Mouse (Mus musculus) Muller cell, postnatal 12 days (primary cell): ENCODE data around the gene Mip.
"Not testable (repeated sequence)": the region's sequence is repeated elsewhere in the genome, so short reads cannot be mapped to it uniquely, and the experiment has no call there.

Experiments used
- DNase-seq: peaks from one replicate; pipeline ENCODE4 v3.0.0-alpha.2; 2015; ENCODE audit errors: inconsistent ontology term

The Mip gene

DNA sequence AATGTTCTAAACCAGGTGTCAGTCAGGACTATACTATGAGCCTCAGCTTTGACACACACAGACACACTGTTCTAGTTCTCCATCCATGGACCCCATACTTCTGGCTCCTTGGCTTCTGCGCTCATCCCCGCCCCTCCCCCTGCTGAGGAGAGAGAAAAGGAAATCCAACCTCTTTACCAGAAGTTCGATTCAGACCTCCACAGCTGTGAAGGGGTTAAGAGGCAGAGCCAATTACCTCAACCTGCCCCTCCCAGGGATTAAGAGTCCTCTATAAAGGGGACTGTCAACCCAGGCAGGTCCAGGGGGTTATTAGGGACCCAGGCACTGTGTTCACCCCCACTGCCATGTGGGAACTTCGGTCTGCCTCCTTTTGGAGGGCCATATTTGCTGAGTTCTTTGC is at the start of gene Mip:
Mip (plus strand) TSS at position 301 of the 400 bp plus-strand sequence.
- DNase-seq: no peak

DNA sequence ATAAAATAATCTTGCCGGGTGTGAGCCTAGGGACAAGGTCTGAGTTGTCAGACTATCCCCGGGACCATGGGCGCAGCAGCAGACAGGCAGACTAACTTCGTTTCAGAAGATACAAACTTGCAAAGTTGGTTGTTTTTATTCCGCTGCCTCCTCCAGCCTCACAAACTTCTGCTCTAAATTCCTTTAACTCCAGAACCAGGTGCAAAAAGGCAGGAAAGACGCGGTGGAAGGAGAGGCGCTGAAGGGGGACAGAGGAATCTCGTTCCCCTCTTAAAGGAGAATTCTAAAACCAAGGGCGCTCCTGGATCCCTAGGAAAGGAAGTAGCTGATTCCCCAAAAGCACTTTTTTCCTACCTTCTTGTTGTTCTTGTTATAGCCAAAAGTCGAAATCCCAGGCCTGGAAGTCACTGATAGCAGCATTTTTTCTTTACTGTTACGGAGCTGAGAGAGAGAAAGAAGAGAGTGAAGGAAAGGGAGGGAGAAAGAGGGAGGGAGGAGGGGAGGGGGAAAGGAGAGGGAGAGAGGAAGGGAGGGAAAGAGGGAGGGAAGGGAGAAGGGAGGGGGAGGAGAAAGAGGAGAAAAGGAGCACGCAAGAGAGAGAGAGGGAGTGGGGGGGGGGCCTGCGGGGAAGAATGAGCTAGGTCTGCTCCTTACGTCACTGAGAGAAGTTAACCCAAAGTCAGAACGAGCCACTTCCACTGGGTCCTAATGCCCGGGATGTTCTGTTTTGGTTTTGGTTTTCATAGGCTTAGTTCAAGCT is 49.5 kb upstream of the Mip start:
- peak; percentile 95 for DNase-seq

DNA sequence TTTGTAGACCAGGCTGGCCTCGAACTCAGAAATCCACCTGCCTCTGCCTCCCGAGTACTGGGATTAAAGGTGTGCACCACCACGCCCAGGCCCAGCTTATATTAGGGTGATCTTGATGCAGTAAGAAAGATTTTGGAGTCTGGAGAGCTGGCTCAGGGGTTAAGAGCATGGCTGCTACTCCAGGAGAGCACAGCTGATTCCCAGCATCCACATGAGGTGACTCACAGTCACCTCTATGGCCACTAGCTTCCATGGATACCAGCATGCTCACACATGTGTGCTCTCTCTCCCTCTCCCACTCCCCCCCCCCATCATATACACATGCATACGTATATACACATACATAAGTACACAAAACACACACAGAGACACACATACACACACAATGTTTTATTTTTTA is 48.3 kb upstream of the Mip start:
- no peak for DNase-seq

DNA sequence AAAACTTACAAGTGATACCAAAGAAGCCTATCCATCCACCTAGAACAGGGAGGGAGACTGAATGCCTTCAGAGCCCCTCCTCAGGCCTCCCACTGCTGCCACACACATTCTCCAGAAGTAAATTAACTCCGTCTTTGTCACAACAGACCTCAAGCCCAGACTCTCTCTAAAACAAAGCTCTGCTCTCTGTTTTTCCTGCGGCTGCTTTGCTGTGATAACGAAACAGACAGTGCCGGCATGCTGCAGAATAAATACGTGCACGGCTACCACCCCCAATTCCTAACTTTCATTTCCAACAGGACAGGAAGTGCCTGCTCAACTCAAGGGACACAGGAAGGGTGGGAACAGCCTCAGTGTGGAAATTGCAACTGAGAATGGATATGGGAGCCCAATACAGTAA is 45.6 kb upstream of the Mip start, which contains the start of gene Rbms2:
Rbms2 (minus strand) TSS at position 309 of the 400 bp plus-strand sequence.
- DNase-seq: peak; percentile 18

DNA sequence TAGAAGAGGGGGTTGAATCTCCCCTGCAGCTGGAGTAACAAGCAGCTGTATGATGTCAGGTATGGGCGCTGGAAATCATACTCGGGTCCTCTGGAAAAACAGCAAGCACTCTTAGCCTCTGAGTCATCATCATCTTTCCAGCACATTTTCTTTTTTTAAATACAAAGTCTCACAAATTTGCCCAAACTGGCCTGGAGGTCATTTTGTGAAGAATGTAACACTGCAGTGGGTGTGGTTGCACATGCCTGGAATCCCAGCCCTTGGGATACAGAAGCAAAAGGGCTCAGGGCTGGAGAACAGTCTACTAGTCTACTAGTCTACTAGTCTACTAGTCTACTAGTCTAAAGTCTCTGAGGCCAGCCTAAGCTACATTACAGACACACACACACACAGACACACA is 41.3 kb upstream of the Mip start:
- DNase-seq: no peak

DNA sequence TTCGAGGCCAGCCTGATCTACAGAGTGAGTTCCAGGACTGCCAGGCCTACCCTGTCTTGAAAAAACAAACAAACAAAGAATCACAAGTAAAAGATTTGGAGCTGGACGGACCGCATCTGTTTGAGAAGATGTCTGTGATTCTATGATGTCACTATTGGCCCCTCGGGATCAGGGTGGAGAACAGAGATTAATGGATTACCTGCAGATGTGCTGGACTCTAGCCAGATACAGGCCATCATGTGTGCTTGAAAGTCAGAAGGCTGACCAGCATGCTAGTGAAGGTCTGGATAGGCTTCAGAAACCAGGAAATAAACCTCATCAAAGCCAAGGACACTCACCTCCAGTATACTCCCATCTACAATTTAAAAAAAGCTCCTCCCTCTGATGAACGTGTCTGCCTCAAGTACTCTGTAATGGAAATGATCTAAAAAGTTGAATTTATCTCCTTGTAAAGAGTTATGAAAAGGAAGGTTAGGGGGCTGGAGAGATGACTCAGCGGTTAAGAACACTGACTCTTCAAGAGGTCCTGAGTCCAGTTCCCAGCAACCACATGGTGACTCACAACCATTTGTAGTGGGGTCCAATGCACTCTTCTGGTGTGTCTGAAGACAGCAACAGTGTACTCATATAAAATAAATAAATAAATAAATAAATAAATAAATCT is 40.2 kb upstream of the Mip start:
- DNase-seq: no peak

DNA sequence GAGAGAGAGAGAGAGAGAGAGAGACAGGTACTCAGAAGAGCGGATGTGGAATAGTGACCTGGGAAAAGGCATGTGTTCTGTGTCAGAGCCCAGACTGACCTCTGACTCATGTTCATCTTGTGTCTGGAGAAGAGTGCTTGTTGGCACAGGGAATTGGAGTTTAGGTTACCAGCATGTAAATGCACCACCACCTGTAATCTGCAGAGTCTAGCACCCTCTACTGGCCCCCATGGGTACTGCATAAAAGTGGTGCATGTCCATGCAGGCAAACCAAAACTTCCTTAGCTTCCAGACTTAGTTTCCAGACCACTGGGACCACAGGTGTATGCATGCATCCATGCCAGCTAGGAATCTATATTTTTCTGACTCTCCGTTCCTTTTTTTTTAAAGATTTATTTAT is 39.7 kb upstream of the Mip start:
- peak; percentile 77 for DNase-seq

DNA sequence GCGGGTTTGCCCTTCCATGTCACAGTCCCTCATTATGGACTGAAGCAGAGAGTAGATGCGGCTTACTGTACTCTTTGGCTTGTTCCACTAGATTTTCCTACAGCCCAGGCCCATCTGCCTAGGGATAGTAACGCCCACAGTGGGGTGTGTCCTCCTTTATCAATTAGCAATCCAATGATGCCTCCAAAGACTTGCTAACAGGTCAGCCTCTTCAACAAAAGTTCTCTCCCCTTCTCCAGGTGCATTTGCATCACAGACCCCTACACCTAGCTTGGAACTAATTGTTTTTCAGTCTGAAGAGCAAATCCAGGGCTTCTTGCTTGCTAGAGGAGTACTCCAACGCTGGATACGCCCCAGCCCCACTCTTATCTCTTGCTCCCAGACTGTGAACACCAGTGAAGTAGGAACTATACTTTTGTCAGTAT is 38.4 kb upstream of the Mip start:
- DNase-seq: no peak

DNA sequence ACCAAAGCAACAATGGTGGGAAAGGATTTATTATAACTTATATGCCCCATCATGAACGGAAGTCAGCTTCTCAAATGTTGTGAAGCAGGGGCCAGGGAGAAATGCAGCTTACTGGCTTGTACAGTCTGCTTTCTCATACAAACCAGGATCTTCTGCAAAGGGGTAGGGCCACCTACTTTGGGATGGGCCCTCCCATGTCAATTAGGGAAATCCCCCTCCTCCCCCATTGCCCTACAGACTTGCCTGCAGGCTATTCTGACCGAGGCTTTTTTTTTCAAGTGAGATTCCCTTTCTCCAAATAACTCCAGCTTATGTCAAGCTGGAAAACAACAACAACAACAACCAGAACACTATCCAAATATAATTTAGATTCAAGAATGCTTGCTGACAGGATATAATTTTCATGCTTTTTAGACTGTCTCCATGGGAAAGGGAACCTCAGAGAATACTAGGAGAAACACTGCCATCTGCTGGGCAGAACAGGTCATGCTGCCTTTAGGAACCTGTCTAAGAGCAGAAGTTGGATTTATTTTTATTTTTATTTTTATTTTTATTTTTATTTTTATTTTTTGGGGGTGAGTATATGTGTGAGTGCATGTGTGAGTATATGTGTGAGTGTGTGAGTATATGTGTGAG is 37.3 kb upstream of the Mip start:
- peak; percentile 48 for DNase-seq

DNA sequence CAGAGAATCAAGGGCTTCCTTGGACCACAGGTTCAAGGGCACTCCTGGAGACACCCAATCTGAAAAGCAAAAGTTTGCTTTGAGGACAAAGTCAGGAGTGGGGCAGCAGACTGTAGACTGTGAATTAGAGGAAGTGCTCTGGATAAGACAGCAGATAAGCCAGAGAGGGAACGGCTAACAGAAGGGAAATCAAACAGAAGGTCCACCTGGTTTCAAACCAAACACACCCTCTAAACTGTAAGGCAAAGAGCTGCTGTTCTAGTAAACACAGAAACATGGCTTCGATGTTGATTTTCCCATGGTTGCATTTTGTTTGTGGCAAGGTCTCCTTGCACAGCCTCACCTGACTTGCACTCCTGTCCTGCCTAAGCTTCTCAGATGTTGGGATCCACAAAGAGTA is 34.2 kb upstream of the Mip start:
- no peak for DNase-seq

DNA sequence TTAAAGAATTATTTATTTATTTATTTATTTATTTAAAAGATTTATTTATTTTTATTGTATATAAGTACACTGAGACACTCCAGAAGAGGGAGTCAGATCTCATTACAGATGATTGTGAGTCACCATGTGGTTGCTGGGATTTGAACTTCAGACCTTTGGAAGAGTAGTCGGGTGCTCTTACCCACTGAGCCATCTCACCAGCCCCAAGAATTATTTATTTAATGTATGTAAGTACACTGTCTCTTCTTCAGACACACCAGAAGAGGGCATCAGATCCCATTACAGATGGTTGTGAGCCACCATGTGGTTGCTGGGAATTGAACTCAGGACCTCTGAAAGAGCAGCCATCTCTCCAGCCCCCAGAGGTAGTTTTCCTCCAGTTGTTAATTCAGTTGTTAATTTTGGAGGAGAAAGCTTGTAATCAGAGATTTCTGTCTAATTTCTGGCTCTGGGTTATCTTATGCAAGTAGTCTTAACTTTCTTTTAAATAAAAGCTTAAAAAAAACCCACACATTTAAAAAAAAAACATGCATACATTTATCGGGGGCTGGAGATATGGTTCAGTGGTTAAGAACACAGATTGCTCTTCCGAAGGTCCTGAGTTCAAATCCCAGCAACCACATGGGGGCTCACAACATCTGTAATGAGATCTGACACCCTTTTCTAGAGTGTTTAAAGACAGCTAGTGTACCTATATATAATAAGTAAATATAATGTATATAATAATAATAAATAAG is 33.4 kb upstream of the Mip start:
- DNase-seq: not testable (repeated sequence)

DNA sequence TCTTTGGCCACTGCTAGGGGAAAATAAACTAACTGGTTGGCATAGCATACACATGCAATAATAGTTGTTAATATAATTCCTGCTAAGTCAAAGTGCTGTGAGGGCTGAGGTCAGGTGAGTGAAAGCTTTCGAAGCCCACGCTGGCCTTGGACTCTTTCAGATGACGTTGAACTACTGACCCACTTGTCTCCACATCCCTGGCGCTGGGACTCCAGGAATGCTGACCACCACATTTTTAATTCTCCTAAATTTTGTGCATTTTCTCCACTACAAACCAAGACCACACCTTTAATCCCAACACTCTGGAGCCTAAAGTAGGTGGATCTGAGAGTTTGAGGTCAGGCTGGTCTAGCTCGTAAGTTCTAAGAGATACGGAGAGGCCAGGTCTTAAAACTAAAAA is 32.5 kb upstream of the Mip start:
- no peak for DNase-seq

DNA sequence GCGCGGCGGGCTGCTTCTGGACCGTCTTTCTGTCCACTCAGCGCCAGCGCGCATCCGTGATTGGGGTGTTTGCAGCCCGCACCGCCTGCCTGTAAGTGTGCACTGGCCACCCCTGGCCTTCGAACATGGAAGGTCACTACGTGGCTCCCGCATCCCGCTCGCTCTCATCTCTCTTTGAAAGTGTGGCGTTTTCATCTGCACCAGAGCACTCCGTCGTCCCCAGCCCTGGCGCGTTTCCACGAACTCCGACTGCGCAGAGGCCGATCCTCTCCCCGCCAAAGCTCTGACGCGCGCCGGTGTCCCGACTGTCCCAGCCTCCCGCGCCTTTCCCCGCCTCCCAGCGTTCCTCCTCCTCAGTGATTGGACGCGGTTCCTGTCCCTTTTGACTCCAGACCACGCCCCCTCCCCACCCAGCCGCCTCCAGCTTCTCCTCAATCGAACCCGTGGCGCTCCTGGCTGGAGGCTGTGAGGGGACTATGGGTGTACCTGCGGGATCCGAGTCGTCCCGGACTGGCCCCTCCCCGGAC is 31.6 kb upstream of the Mip start, which contains the start of gene Gls2:
Gls2 (plus strand) TSS at position 434 of the 527 bp plus-strand sequence.
- peak; percentile 99 for DNase-seq

DNA sequence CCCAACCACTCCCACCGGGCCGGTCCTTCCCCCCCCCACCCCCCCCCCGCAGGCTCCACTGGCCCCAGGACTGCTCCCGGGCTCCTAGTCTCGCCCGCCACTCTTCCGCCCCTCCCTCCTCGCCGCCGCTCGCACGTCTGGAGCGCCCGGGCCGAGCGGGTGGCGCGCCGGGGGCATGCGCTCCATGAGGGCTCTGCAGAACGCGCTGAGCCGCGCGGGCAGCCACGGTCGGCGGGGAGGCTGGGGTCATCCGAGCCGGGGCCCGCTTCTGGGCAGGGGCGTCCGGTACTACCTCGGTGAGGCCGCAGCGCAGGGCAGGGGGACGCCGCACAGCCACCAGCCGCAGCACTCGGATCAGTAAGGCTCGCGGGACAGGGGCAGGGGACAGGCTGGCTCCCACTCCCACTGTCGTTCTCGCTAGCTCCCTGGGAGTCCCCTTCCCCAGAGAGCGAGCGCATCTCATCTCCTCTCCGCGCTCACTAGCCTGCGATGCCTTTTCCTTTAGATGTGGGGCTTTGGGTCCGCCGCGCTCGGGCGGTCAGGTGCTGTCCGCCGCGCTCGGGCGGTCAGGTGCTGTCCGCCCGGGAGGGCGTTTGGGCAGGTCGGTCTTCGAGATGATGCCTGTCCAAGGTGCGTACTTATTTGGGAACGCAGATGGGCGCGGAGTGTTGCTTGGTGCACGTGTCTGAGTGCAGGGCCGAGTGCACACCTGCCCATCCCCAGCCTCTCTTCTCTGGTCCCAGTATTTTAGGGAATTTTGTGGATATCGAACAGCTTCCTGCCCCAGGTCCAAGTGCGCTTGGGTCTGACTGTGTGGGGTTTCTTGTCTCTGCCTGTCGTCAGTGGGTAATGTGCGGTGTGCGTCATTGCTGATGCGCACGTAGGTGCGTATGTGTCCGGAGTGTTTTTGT is 30.8 kb upstream of the Mip start:
- no peak for DNase-seq

DNA sequence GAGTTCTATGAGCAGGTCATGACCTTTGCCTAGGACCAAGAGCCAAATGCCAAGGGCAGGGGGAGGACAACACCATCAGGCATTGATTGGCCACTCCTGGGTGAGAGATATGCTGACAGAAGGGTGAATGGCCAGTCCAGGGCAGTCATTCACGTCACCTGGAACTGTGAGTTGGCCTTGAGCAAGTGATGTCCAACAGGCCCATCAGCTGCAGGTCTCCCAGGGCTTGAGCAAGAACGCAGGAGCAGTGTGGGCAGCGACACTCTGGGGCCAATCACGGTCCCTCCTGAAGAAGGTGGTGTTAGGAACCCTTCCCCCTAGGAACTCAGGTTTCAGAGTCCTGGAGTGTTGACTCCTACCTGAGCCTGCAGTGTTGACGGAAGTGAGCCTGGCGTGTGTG is 23.8 kb upstream of the Mip start:
- no peak for DNase-seq

DNA sequence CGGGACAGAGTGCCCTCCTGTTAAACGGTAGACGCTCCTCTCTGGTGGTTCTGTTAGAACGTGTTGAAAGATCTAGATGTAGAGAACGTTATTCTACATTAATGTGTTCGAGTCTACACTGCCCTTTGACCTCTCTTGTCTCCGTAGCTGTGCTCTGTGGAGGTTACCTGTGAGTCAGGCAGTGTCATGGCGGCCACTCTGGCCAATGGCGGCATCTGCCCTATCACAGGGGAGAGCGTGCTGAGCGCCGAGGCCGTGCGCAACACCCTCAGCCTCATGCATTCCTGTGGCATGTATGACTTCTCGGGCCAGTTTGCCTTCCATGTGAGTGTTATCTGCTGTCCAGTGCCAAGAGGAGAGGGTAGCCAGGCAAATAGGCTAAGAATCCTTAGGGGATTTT is 20.7 kb upstream of the Mip start:
- no peak for DNase-seq

DNA sequence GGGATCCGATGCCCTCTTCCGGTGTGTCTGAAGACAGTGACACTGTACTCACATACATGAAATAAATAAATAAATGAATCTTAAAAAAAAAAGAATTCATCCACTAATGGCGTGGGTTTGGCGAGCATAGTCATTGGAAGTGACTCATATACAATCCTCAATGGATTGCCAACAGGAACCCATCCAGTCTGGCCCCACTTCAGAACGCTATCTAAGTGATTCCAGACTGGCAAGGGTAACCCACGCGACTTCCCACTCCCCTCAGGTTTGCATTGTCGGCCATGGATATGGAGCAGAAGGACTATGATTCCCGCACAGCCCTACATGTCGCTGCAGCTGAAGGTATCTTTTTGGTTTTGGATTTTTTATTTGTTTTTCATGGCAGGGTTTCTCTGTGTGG is 17.3 kb upstream of the Mip start:
- peak; percentile 39 for DNase-seq

DNA sequence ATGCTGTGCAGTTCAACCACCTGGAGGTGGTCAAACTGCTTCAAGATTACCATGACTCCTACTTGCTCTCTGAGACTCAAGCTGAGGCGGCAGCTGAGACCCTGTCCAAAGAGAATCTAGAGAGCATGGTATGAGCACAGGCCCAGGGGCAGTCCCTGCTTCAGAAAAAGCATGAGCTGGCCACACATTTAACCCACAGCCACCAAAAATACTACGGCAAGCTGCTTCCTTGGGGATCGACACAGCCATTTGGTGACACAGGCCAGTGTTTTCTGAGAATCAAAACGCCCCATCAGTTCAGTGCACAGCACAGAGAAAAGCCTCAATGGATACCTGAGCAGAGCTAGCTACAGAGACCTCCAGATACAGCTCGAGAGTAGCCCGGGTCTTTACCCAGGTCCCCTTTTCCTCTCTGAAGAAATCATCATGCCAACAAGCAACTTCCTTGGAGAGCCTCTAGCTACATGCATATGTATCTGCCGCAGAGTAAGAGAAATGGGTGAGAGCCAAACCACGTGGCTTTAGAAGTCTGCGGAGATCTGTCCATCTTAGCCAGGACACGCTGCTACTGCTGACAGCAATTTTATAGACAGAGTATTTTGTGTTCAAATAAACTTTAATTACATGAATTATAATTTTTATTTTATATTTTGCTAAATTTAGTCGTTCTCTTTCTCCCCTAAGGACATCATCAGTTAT is 16.2 kb upstream of the Mip start:
- DNase-seq: no peak

DNA sequence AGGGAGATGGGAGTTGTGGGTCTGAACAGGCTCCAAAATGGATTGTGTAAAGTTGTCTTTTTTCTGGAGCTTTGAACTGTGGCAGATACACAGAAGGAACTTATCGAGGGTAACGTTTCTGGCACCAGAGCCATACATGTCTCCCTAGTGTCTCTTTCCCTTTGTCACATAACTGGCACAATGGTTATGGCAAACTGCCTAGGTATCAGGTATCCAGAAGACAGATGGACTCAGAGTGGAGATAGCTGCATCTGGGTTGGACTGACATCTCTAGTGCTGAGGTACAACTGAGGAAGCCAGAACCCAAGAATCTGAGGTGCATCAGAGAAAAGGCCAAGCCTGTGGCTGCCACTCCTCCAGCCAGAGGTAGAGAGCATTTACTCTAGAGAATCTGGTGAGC is 15.5 kb upstream of the Mip start:
- DNase-seq: no peak

DNA sequence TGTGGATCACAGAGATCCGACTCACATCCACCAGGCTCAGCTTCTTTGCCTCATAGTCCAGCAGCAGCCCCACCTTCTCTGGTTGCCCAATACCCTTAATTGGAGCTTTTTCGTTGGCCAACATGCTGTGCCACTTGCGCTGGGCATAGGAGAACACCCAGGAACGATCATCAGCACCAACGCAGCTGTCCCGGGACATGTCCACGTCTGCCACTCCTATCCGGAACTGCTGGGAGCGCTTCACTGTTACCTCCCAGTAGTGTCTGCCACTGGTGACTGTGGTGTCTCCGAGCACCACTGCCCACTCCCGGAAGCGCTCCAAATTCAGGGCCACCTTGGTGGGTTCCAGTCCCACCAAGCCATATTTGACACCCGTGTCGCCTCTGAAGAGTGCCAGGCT is 14.7 kb upstream of the Mip start:
- DNase-seq: no peak
